Mouse (Mus musculus) hindbrain, embryonic 10.5 days (tissue): ENCODE results near the gene Tex26. TPM values are rescaled to one million over a fixed set of nuclear protein-coding genes. Genes with fewer than 3 reads are reported as not detected.

Experiments used
- DNase-seq: peaks from one replicate; pipeline ENCODE4 v3.0.0-alpha.2; 2017; ENCODE audit warnings: low spot score
- H3K27ac ChIP-seq: fragments of 300-500 bp; sonication (generic); 2 replicates; pipeline ENCODE4 v1.5.1; 2016; ENCODE audit warnings: mild to moderate bottlenecking, moderate library complexity
- H3K27me3 ChIP-seq: fragments of 300-500 bp; sonication (generic); 2 replicates; pipeline ENCODE4 v1.6.1; 2016; ENCODE audit warnings: mild to moderate bottlenecking; ENCODE audit not compliant: poor library complexity, insufficient read depth, severe bottlenecking
- H3K36me3 ChIP-seq: fragments of 300-500 bp; sonication (generic); 2 replicates; pipeline ENCODE4 v1.6.1; 2016; ENCODE audit warnings: mild to moderate bottlenecking, moderate library complexity
- H3K4me1 ChIP-seq: fragments of 300-500 bp; sonication (generic); replicated peaks from 2 replicates; pipeline ENCODE4 v1.6.1; 2016; ENCODE audit warnings: mild to moderate bottlenecking
- H3K4me3 ChIP-seq: fragments of 300-500 bp; sonication (generic); 2 replicates; pipeline ENCODE4 v1.5.1; 2016; ENCODE audit warnings: mild to moderate bottlenecking, moderate library complexity
- H3K9me3 ChIP-seq: fragments of 300-500 bp; sonication (generic); 2 replicates; pipeline ENCODE4 v1.6.1; 2016; ENCODE audit warnings: mild to moderate bottlenecking, moderate library complexity
- WGBS: fragments of 180-500 bp; shearing (Covaris S2); methylation state at CpG from one replicate; pipeline ENCODE4 v1.1.7; 2016; 5-methylcytosine and 5-hydroxymethylcytosine counted together
- polyA plus RNA-seq: library from polyadenylated mRNA; unstranded; fragments of >200 nt; fragmentation: Nextera tagmentation; extraction: Ambion mirVana; gene quantifications from 2 replicates; pipeline ENCODE4 v1.2.1, GENCODE M21; 2016

Gene Tex26
- polyA plus RNA-seq, 1 experiment from 2014 or later: 2.9 TPM

- DNase-seq: no peak
- H3K9me3 ChIP-seq: no peaks in the 10 kb centered on the region
- H3K4me1 ChIP-seq: peaks cover 17% of the 10 kb centered on the region; the same call in 1 of the 2 replicates
- peaks cover 24% of the 10 kb centered on the region for H3K27me3 ChIP-seq
- H3K36me3 ChIP-seq: no peaks in the 10 kb centered on the region
- 95% methylated on average over 2 of the region's 2 CpGs for WGBS
- no peak overlapping the region for H3K27ac ChIP-seq
- no peak overlapping the region for H3K4me3 ChIP-seq
These were observed 66.6 kb downstream of the Tex26 start for GRCm38 (mm10) chr5:149506033-149506432.

- Histone ChIP-seq H3K36me3 (no peaks in the 10 kb centered on the region), H3K4me1 (peaks cover 23% of the 10 kb centered on the region), H3K9me3 (no peaks in the 10 kb centered on the region), H3K27me3 (peaks cover 24% of the 10 kb centered on the region), H3K27ac (no peak overlapping the region), H3K4me3 (no peak overlapping the region)
- WGBS: 86% methylated on average over 20 of the region's 20 CpGs
- DNase-seq: no peak
These were observed 68.9 kb downstream of the Tex26 start for GRCm38 (mm10) chr5:149508094-149509029.

- WGBS: 82% methylated on average over 13 of the region's 13 CpGs
- Histone ChIP-seq H3K36me3 (no peaks in the 10 kb centered on the region), H3K27ac (no peak overlapping the region), H3K4me1 (peaks cover 36% of the 10 kb centered on the region), H3K4me3 (no peak overlapping the region), H3K27me3 (peaks cover 19% of the 10 kb centered on the region), H3K9me3 (no peaks in the 10 kb centered on the region)
- no peak for DNase-seq
These were observed 70.9 kb downstream of the Tex26 start for GRCm38 (mm10) chr5:149510323-149510722.

GRCm38 (mm10) chr5:149512695-149513094 is 73.2 kb downstream of the Tex26 start:
- Histone ChIP-seq H3K27ac (no peak overlapping the region), H3K4me1 (peaks cover 28% of the 10 kb centered on the region), H3K9me3 (no peaks in the 10 kb centered on the region), H3K27me3 (peaks cover 17% of the 10 kb centered on the region), H3K4me3 (no peak overlapping the region), H3K36me3 (no peaks in the 10 kb centered on the region)
- 44% methylated on average over 3 of the region's 3 CpGs for WGBS
- no peak for DNase-seq

- 45% methylated on average over 9 of the region's 9 CpGs for WGBS
- Histone ChIP-seq H3K27ac (peak overlapping the region; percentile 70), H3K4me3 (no peak overlapping the region)
These were observed 74.1 kb downstream of the Tex26 start for GRCm38 (mm10) chr5:149513438-149514086.

GRCm38 (mm10) chr5:149514087-149514671 is 74.7 kb downstream of the Tex26 start:
- Histone ChIP-seq H3K4me3 (no peak overlapping the region), H3K4me1 (peaks cover 28% of the 10 kb centered on the region), H3K27me3 (peaks cover 4% of the 10 kb centered on the region; the same call in 1 of the 2 replicates), H3K36me3 (no peaks in the 10 kb centered on the region), H3K9me3 (no peaks in the 10 kb centered on the region), H3K27ac (peak overlapping the region; percentile 70)
- peak; percentile 52 for DNase-seq
- WGBS: 22% methylated on average over 14 of the region's 14 CpGs

More at GRCm38 (mm10) chr5:149513438-149514086, 74.1 kb downstream of the Tex26 start:
- no peak for DNase-seq
- H3K4me1 ChIP-seq: peaks cover 28% of the 10 kb centered on the region
- H3K27me3 ChIP-seq: peaks cover 9% of the 10 kb centered on the region
- no peaks in the 10 kb centered on the region for H3K36me3 ChIP-seq
- H3K9me3 ChIP-seq: no peaks in the 10 kb centered on the region

- no peaks in the 10 kb centered on the region for H3K36me3 ChIP-seq
- WGBS: 68% methylated on average over 3 of the region's 3 CpGs
- H3K9me3 ChIP-seq: no peaks in the 10 kb centered on the region
- no peak overlapping the region for H3K4me3 ChIP-seq
- no peaks in the 10 kb centered on the region for H3K27me3 ChIP-seq
- no peak for DNase-seq
- H3K27ac ChIP-seq: peak overlapping the region; percentile 70; the same call in 1 of the 2 replicates
- peaks cover 28% of the 10 kb centered on the region for H3K4me1 ChIP-seq
These were observed 75.4 kb downstream of the Tex26 start for GRCm38 (mm10) chr5:149514890-149515289.

- peaks cover 2% of the 10 kb centered on the region; the same call in 1 of the 2 replicates for H3K27me3 ChIP-seq
- no peaks in the 10 kb centered on the region for H3K36me3 ChIP-seq
- H3K4me3 ChIP-seq: no peak overlapping the region
- no peak overlapping the region for H3K27ac ChIP-seq
- 85% methylated on average over 6 of the region's 6 CpGs for WGBS
- peaks cover 36% of the 10 kb centered on the region for H3K4me1 ChIP-seq
- no peaks in the 10 kb centered on the region for H3K9me3 ChIP-seq
- DNase-seq: no peak
These were observed 77.7 kb downstream of the Tex26 start for GRCm38 (mm10) chr5:149517116-149517515.

Other genes with a start within 250 kb of the Tex26 start
- gene Alox5ap, start 174.9 kb upstream of the Tex26 start, polyA plus RNA-seq: 5.1 and 7.5 TPM in 2 replicates
- gene Medag, start 27.9 kb upstream of the Tex26 start, polyA plus RNA-seq: 0.37 and 0.61 TPM in 2 replicates
- gene Wdr95, start 89.0 kb downstream of the Tex26 start, polyA plus RNA-seq: 0.08 TPM in 1 of 2 replicates, not detected in the other
- gene Hsph1, start 196.7 kb downstream of the Tex26 start, polyA plus RNA-seq: 95.4 and 120 TPM in 2 replicates
- 11.9 and 14.9 TPM in 2 replicates for gene B3glct, start 238.6 kb downstream of the Tex26 start, polyA plus RNA-seq